12 mouse cellular contexts compared by ENCODE assay signal in genomic region chr5:98292388-98293048, GRCm38 (mm10). TPM values are rescaled to one million over a fixed set of nuclear protein-coding genes. Genes with fewer than 3 reads are reported as not detected.
DNase-seq lines count a peak whose midpoint lies in the region; ATAC-seq lines count a peak whose summit lies in the region.
"Had no signal": no experiment of that assay in that cellular context is flagged by ENCODE, and none has a peak within 500 bp of the region (broad histone marks: within the 10 kb centered on the region; RNA-seq: fewer than 3 reads in every experiment).

No protein-coding gene starts in this region.

- no peak overlapping the region for H3K27ac ChIP-seq in heart, embryonic 16.5 days (ENCODE audit: low read length)
- no peak overlapping the region for H3K27ac ChIP-seq in embryonic facial prominence, embryonic 11.5 days (replicated peaks; ENCODE audit: low read depth, low read length)
- no peak overlapping the region for H3K27ac ChIP-seq in hindbrain, embryonic 11.5 days (ENCODE audit: low read depth, low read length)
- no peak overlapping the region for H3K27ac ChIP-seq in midbrain, embryonic 12.5 days (replicated peaks)

- H3K4me2 ChIP-seq in heart, embryonic 16.5 days (ENCODE audit: low read depth, low read length), result peak overlapping the region; percentile 57
- peak overlapping the region; percentile 28; the same call in 1 of the 2 replicates for H3K4me2 ChIP-seq in embryonic facial prominence, embryonic 11.5 days (ENCODE audit: low read depth, low read length)
- H3K4me2 ChIP-seq in hindbrain, embryonic 11.5 days (replicated peaks; ENCODE audit: low read depth, low read length), result peak overlapping the region; percentile 9; the same call in 1 of the 2 replicates
- peak overlapping the region; percentile 52 for H3K4me2 ChIP-seq in midbrain, embryonic 12.5 days (replicated peaks)

- WGBS in heart, embryonic 16.5 days, result 2% methylated on average over 19 of the region's 19 CpGs
- 2% methylated on average over 19 of the region's 19 CpGs for WGBS in embryonic facial prominence, embryonic 11.5 days
- 3% methylated on average over 19 of the region's 19 CpGs for WGBS in hindbrain, embryonic 11.5 days
- WGBS in midbrain, embryonic 12.5 days, result 2% methylated on average over 19 of the region's 19 CpGs

- no peaks in the 10 kb centered on the region for H3K4me1 ChIP-seq in heart, embryonic 16.5 days (ENCODE audit: control insufficient read depth, insufficient read depth, low read length)
- H3K4me1 ChIP-seq in embryonic facial prominence, embryonic 11.5 days (ENCODE audit: control insufficient read depth, insufficient read depth, low read length), result no peaks in the 10 kb centered on the region
- no peaks in the 10 kb centered on the region for H3K4me1 ChIP-seq in hindbrain, embryonic 11.5 days (replicated peaks; ENCODE audit: control insufficient read depth, insufficient read depth, low read length)
- H3K4me1 ChIP-seq in midbrain, embryonic 12.5 days, result peaks cover 13% of the 10 kb centered on the region

- peaks cover 19% of the 10 kb centered on the region for H3K27me3 ChIP-seq in heart, embryonic 16.5 days (ENCODE audit: control insufficient read depth, insufficient read depth, low read length)
- peaks cover 11% of the 10 kb centered on the region for H3K27me3 ChIP-seq in embryonic facial prominence, embryonic 11.5 days (ENCODE audit: control insufficient read depth, insufficient read depth, low read length)
- H3K27me3 ChIP-seq in hindbrain, embryonic 11.5 days (ENCODE audit: control insufficient read depth, insufficient read depth, low read length), result peaks cover 20% of the 10 kb centered on the region
- peaks cover 35% of the 10 kb centered on the region for H3K27me3 ChIP-seq in midbrain, embryonic 12.5 days
- H3K27me3 ChIP-seq: CH12.LX had no signal

- no peak overlapping the region for H3K9ac ChIP-seq in heart, embryonic 16.5 days (ENCODE audit: low read length)
- H3K9ac ChIP-seq in embryonic facial prominence, embryonic 11.5 days (replicated peaks; ENCODE audit: low read length), result no peak overlapping the region
- no peak overlapping the region for H3K9ac ChIP-seq in hindbrain, embryonic 11.5 days (ENCODE audit: low read depth, low read length)
- H3K9ac ChIP-seq in midbrain, embryonic 12.5 days (replicated peaks), result no peak overlapping the region; the same call in 1 of the 2 replicates

- ATAC-seq in heart, embryonic 16.5 days (replicated peaks; ENCODE audit: extremely low read depth, insufficient read depth, low FRiP score), result no peak
- no peak for ATAC-seq in embryonic facial prominence, embryonic 11.5 days (replicated peaks; ENCODE audit: insufficient number of reproducible peaks, low FRiP score, low TSS enrichment, low read depth)
- no peak for ATAC-seq in hindbrain, embryonic 11.5 days (ENCODE audit: low FRiP score)
- ATAC-seq in midbrain, embryonic 12.5 days (ENCODE audit: low FRiP score, low read depth), result no peak

- H3K4me3 ChIP-seq in heart, embryonic 16.5 days (ENCODE audit: low read length), result peak overlapping the region; percentile 19
- H3K4me3 ChIP-seq in embryonic facial prominence, embryonic 11.5 days (ENCODE audit: low read depth, low read length), result peak overlapping the region; percentile 5; the same call in 1 of the 2 replicates
- 0 out of 2 replicates have a peak overlapping the region, but pooled peaks have one; percentile 8 for H3K4me3 ChIP-seq in hindbrain, embryonic 11.5 days (ENCODE audit: low read depth, low read length)
- H3K4me3 ChIP-seq in midbrain, embryonic 12.5 days, result peak overlapping the region; percentile 29

- H3K9me3 ChIP-seq in heart, embryonic 16.5 days (replicated peaks; ENCODE audit: control insufficient read depth, low read length), result no peaks in the 10 kb centered on the region
- H3K9me3 ChIP-seq in embryonic facial prominence, embryonic 11.5 days (replicated peaks; ENCODE audit: control insufficient read depth, low read length), result no peaks in the 10 kb centered on the region
- H3K9me3 ChIP-seq in hindbrain, embryonic 11.5 days (ENCODE audit: control insufficient read depth, low read length), result no peaks in the 10 kb centered on the region
- no peaks in the 10 kb centered on the region for H3K9me3 ChIP-seq in midbrain, embryonic 12.5 days

- no peaks in the 10 kb centered on the region for H3K36me3 ChIP-seq in heart, embryonic 16.5 days (ENCODE audit: control insufficient read depth, insufficient read depth)
- H3K36me3 ChIP-seq in embryonic facial prominence, embryonic 11.5 days (replicated peaks; ENCODE audit: control insufficient read depth, insufficient read depth, low read depth, low read length), result no peaks in the 10 kb centered on the region
- no peaks in the 10 kb centered on the region for H3K36me3 ChIP-seq in hindbrain, embryonic 11.5 days (ENCODE audit: control insufficient read depth, insufficient read depth, low read length)
- no peaks in the 10 kb centered on the region for H3K36me3 ChIP-seq in midbrain, embryonic 12.5 days

- no peak for DNase-seq in heart, postnatal 4 days
- peak; percentile 27 for DNase-seq in embryonic facial prominence, embryonic 11.5 days (ENCODE audit: low spot score)
- peak; percentile 14 for DNase-seq in hindbrain, embryonic 11.5 days (ENCODE audit: low spot score)
- DNase-seq in urinary bladder, postnatal 36 days (ENCODE audit: low spot score in 2 of 2), result no peak
- no peak for DNase-seq in adrenal gland, postnatal 10 days
- no peak for DNase-seq in cerebellum, adult 9-11 months
- DNase-seq: cerebellum, postnatal 36 days; gastrocnemius, postnatal 36 days; layer of hippocampus, postnatal 36 days had no signal

RNA-seq across cellular contexts. Expression of gene Cfap299, which starts 36.6 kb away (rescaled TPM):
- 0.34 and 0.55 TPM in 2 replicates for polyA plus RNA-seq in heart, embryonic 16.5 days (2015; fragmentation: Nextera tagmentation; extraction: Ambion mirVana)
- not detected for total RNA-seq in heart, postnatal 4 days (2021)
- polyA plus RNA-seq in embryonic facial prominence, embryonic 11.5 days (2014; fragmentation: Nextera tagmentation; extraction: Ambion mirVana), result 0.70 and 1.5 TPM in 2 replicates
- 1.1 and 2.2 TPM in 2 replicates for polyA plus RNA-seq in hindbrain, embryonic 11.5 days (2014; fragmentation: Nextera tagmentation; extraction: Ambion mirVana)
- 0.71 and 0.73 TPM in 2 replicates for polyA plus RNA-seq in midbrain, embryonic 12.5 days (2016; fragmentation: Nextera tagmentation; extraction: Ambion mirVana)
- not detected for total RNA-seq in adrenal gland, postnatal 10 days (2021)
- total RNA-seq: CH12.LX; gastrocnemius, postnatal 36 days had no signal

RNA-seq across cellular contexts. Expression of gene Fgf5, which starts 38.5 kb away (rescaled TPM):
- polyA plus RNA-seq in heart, embryonic 16.5 days (2015; fragmentation: Nextera tagmentation; extraction: Ambion mirVana), result 0.08 and 0.35 TPM in 2 replicates
- under 1 TPM; 0.36 to 0.38 TPM for total RNA-seq in heart, postnatal 4 days (2021)
- polyA plus RNA-seq in embryonic facial prominence, embryonic 11.5 days (2014; fragmentation: Nextera tagmentation; extraction: Ambion mirVana), result 1.0 and 2.2 TPM in 2 replicates
- 0.76 and 1.5 TPM in 2 replicates for polyA plus RNA-seq in hindbrain, embryonic 11.5 days (2014; fragmentation: Nextera tagmentation; extraction: Ambion mirVana)
- 0.41 and 0.55 TPM in 2 replicates for polyA plus RNA-seq in midbrain, embryonic 12.5 days (2016; fragmentation: Nextera tagmentation; extraction: Ambion mirVana)
- total RNA-seq in adrenal gland, postnatal 10 days (2021), result not detected

Comparison
In these comparisons a context has a peak if more than half of its experiments do, and no peak if none do; other contexts are left out.
1. DNase-seq: peak in embryonic facial prominence, embryonic 11.5 days (single experiment) and hindbrain, embryonic 11.5 days (single experiment); none in heart, postnatal 4 days (single experiment), urinary bladder, postnatal 36 days (0 of 2), adrenal gland, postnatal 10 days (single experiment) and cerebellum, adult 9-11 months (single experiment).
2. Peak in every context shown above with its lines, with median percentiles within 50 percentile points of each other: H3K4me2 ChIP-seq and H3K4me3 ChIP-seq.